Mouse (Mus musculus): ENCODE results near the gene F5.

DNA sequence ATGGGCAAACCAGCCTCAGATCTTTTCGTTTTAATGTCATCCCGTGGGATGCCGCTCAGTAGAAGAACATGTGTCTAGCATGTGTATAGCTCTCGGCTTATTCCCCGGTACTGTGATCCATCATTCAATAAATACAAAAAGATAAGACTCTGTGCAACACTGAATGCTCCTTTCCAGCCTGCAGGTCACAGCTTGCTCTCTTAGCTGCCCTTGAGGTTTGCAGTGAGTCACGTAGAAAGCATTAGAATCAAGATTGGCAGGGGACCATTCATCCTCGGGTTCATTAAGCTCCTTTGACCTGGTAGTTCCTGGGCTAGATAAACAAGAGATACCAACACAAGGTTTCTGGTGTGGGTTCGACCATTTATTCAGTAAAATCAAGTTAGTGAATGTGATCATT is 91.2 kb downstream of the F5 start:
- TF ChIP-seq CTCF (conservative IDR thresholded peaks at IDR 0.05 in 1 of 2, IDR thresholded peaks at IDR 0.05 in 1 of 2; ENCODE audit: low read depth in 2 of 2, low read length in 2 of 2) (no peak), GABPA (IDR thresholded peaks at IDR 0.05; ENCODE audit: insufficient replicate concordance, low read depth, low read length) (no peak), POLR2A (IDR thresholded peaks at IDR 0.05; ENCODE audit: low read depth, low read length) (no peak), MAX (IDR thresholded peaks at IDR 0.05; ENCODE audit: low read length) (no peak), MEF2A (IDR thresholded peaks at IDR 0.05; ENCODE audit: borderline replicate concordance, low read depth, low read length) (no peak), HCFC1 (IDR thresholded peaks at IDR 0.05; ENCODE audit: low read depth, low read length) (no peak), KAT2A (IDR thresholded peaks at IDR 0.05; ENCODE audit: insufficient replicate concordance, low read length) (no peak), SMC3 (IDR thresholded peaks at IDR 0.05; ENCODE audit: low read depth, low read length) (no peak), ZKSCAN1 (IDR thresholded peaks at IDR 0.05; ENCODE audit: borderline replicate concordance, low read depth, low read length) (no peak)
